8 mouse cellular contexts compared by ENCODE assay signal in genomic region chr4:130359486-130360237, GRCm38 (mm10). TPM values are rescaled to one million over a fixed set of nuclear protein-coding genes. Genes with fewer than 3 reads are reported as not detected.
DNase-seq lines count a peak whose midpoint lies in the region; ATAC-seq lines count a peak whose summit lies in the region.

TSS of gene Zcchc17 (minus strand) at chr4:130359943.
TSS of gene Snrnp40 (plus strand) at chr4:130360132.

- peaks cover 14% of the 10 kb centered on the region for H3K4me1 ChIP-seq in forebrain, embryonic 14.5 days (ENCODE audit: control insufficient read depth, insufficient read depth, low read length)
- H3K4me1 ChIP-seq in neural tube, embryonic 15.5 days, result peaks cover 27% of the 10 kb centered on the region

- peak within 1 kb of the TSS; percentile 90 for H3K4me2 ChIP-seq in forebrain, embryonic 14.5 days (ENCODE audit: low read length)
- peak within 1 kb of the TSS; percentile 76 for H3K4me2 ChIP-seq in neural tube, embryonic 15.5 days

- intact Hi-C loops in heart, postnatal 14 days (cut with DNase I), result no loop called here

- peak; percentile 100 for ATAC-seq in forebrain, embryonic 14.5 days
- peak; percentile 99 for ATAC-seq in neural tube, embryonic 15.5 days (ENCODE audit: low FRiP score)

- peak; percentile 99 for DNase-seq in ES-CJ7 (ENCODE audit: low read depth, low spot score)
- DNase-seq in cerebellum, adult 11 months, result peak; percentile 99
- DNase-seq in forebrain, embryonic 14.5 days (ENCODE audit: low spot score), result peak; percentile 100
- peak; percentile 98 to 99 for DNase-seq in heart, postnatal 14 days
- peak; percentile 100 for DNase-seq in layer of hippocampus, adult 11-12 months (ENCODE audit: low spot score)
- DNase-seq in lung, adult 18-20 months, result peak; percentile 99
- peak; percentile 99 for DNase-seq in testis, postnatal 14 days (ENCODE audit: low spot score)

- H3K4me3 ChIP-seq in forebrain, embryonic 14.5 days (ENCODE audit: low read depth, low read length), result peak within 1 kb of the TSS; percentile 73
- peak within 1 kb of the TSS; percentile 69 for H3K4me3 ChIP-seq in neural tube, embryonic 15.5 days (replicated peaks)

- peaks cover 21% of the 10 kb centered on the region for H3K36me3 ChIP-seq in forebrain, embryonic 14.5 days (ENCODE audit: control insufficient read depth, insufficient read depth, low read length)
- peaks cover 23% of the 10 kb centered on the region for H3K36me3 ChIP-seq in neural tube, embryonic 15.5 days

- H3K27ac ChIP-seq in forebrain, embryonic 14.5 days (ENCODE audit: low read depth, low read length), result peak within 1 kb of the TSS; percentile 80
- H3K27ac ChIP-seq in neural tube, embryonic 15.5 days (replicated peaks), result peak within 1 kb of the TSS; percentile 87

- H3K9ac ChIP-seq in forebrain, embryonic 14.5 days (ENCODE audit: low read length), result peak within 1 kb of the TSS; percentile 91
- peak within 1 kb of the TSS; percentile 85 for H3K9ac ChIP-seq in neural tube, embryonic 15.5 days (replicated peaks)

- H3K27me3 ChIP-seq in forebrain, embryonic 14.5 days (replicated peaks; ENCODE audit: control insufficient read depth, insufficient read depth, low read length), result no peaks in the 10 kb centered on the region
- no peaks in the 10 kb centered on the region for H3K27me3 ChIP-seq in neural tube, embryonic 15.5 days (replicated peaks)

- H3K9me3 ChIP-seq in forebrain, embryonic 14.5 days (replicated peaks; ENCODE audit: control insufficient read depth, low read length), result no peaks in the 10 kb centered on the region
- no peaks in the 10 kb centered on the region for H3K9me3 ChIP-seq in neural tube, embryonic 15.5 days (replicated peaks)

- under 1% methylated on average over 49 of the region's 49 CpGs for WGBS in forebrain, embryonic 14.5 days
- WGBS in neural tube, embryonic 15.5 days, result 0% methylated on average over 49 of the region's 49 CpGs

RNA-seq across cellular contexts. Expression of gene Zcchc17, which starts in this region (rescaled TPM):
- 91.3 and 91.7 TPM in 2 replicates for polyA plus RNA-seq in forebrain, embryonic 14.5 days (2014; fragmentation: Nextera tagmentation; extraction: Ambion mirVana)
- total RNA-seq in heart, postnatal 14 days (2021), result 10 to 100 TPM; 21.4 to 24.9 TPM
- polyA plus RNA-seq in neural tube, embryonic 15.5 days (2015; fragmentation: Nextera tagmentation; extraction: Ambion mirVana), result 93.9 and 95.3 TPM in 2 replicates

RNA-seq across cellular contexts. Expression of gene Snrnp40, which starts in this region (rescaled TPM):
- polyA plus RNA-seq in forebrain, embryonic 14.5 days (2014; fragmentation: Nextera tagmentation; extraction: Ambion mirVana), result 143 and 160 TPM in 2 replicates
- total RNA-seq in heart, postnatal 14 days (2021), result 10 to 100 TPM; 18.5 to 19.6 TPM
- polyA plus RNA-seq in neural tube, embryonic 15.5 days (2015; fragmentation: Nextera tagmentation; extraction: Ambion mirVana), result 91.8 and 104 TPM in 2 replicates

Comparison
In these comparisons a context has a peak if more than half of its experiments do, and no peak if none do; other contexts are left out.
1. Peak in every context shown above with its lines: DNase-seq, ATAC-seq, H3K4me3 ChIP-seq and H3K27ac ChIP-seq.